Mouse (Mus musculus) midbrain, embryonic 15.5 days (tissue): ENCODE measurements at regions not wholly inside any gene's neighbourhood (a gene's known extent, or its start where the extent isn't known, plus 50 kb on each side); places are given as distances from the start of the nearest gene placed in this dataset.

ENCODE experiments used
- ATAC-seq: fragments of 200-750 bp; cut with Nextera tagmentation; replicated peaks from 2 replicates; pipeline ENCODE4 v1.8.0; 2017; ENCODE audit warnings: moderate TSS enrichment
- H3K27ac ChIP-seq: fragments of 300-500 bp; sonication (generic); 2 replicates; pipeline ENCODE4 v1.5.1; 2015; ENCODE audit warnings: mild to moderate bottlenecking, inconsistent platforms
- H3K27me3 ChIP-seq: fragments of 300-500 bp; sonication (generic); replicated peaks from 2 replicates; pipeline ENCODE4 v1.6.1; 2015; ENCODE audit warnings: inconsistent platforms
- H3K36me3 ChIP-seq: fragments of 300-500 bp; sonication (generic); replicated peaks from 2 replicates; pipeline ENCODE4 v1.6.1; 2015; ENCODE audit warnings: inconsistent platforms
- H3K4me1 ChIP-seq: fragments of 300-500 bp; sonication (generic); 2 replicates; pipeline ENCODE4 v1.6.1; 2015; ENCODE audit warnings: inconsistent platforms
- H3K4me2 ChIP-seq: fragments of 300-500 bp; sonication (generic); 2 replicates; pipeline ENCODE4 v1.6.1; 2015; ENCODE audit warnings: inconsistent platforms, mild to moderate bottlenecking, moderate library complexity
- H3K4me3 ChIP-seq: fragments of 300-500 bp; sonication (generic); 2 replicates; pipeline ENCODE4 v1.5.1; 2015; ENCODE audit warnings: mild to moderate bottlenecking, inconsistent platforms
- H3K9ac ChIP-seq: fragments of 300-500 bp; sonication (generic); 2 replicates; pipeline ENCODE4 v1.6.1; 2015; ENCODE audit warnings: mild to moderate bottlenecking, inconsistent platforms
- H3K9me3 ChIP-seq: fragments of 300-500 bp; sonication (generic); 2 replicates; pipeline ENCODE4 v1.6.1; 2016; ENCODE audit warnings: inconsistent platforms
- WGBS: fragments of 180-500 bp; shearing (Covaris S2); methylation state at CpG from one replicate; pipeline ENCODE4 v1.1.7; 2015; ENCODE audit warnings: mixed read lengths; 5-methylcytosine and 5-hydroxymethylcytosine counted together

- H3K9me3 ChIP-seq: no peaks in the 10 kb centered on the region
- 91% methylated on average over 3 of the region's 3 CpGs for WGBS
- H3K36me3 ChIP-seq: no peaks in the 10 kb centered on the region
- no peak overlapping the region for H3K4me3 ChIP-seq
- H3K4me2 ChIP-seq: no peak overlapping the region
- H3K4me1 ChIP-seq: no peaks in the 10 kb centered on the region
- H3K9ac ChIP-seq: no peak overlapping the region
- ATAC-seq: no peak
- no peaks in the 10 kb centered on the region for H3K27me3 ChIP-seq
- no peak overlapping the region for H3K27ac ChIP-seq
Measured at GRCm38 (mm10) chr12:35667705-35668104, 132.9 kb upstream of the Ahr start.

GRCm38 (mm10) chr12:35667218-35667617 lies 132.4 kb upstream of the Ahr start:
- Histone ChIP-seq H3K27me3 (no peaks in the 10 kb centered on the region), H3K36me3 (no peaks in the 10 kb centered on the region), H3K4me1 (no peaks in the 10 kb centered on the region), H3K9ac (no peak overlapping the region), H3K4me3 (no peak overlapping the region), H3K9me3 (no peaks in the 10 kb centered on the region), H3K27ac (no peak overlapping the region), H3K4me2 (no peak overlapping the region)
- ATAC-seq: no peak

GRCm38 (mm10) chr12:35666062-35666461 lies 131.2 kb upstream of the Ahr start:
- H3K4me1 ChIP-seq: no peaks in the 10 kb centered on the region
- no peaks in the 10 kb centered on the region for H3K27me3 ChIP-seq
- H3K4me2 ChIP-seq: no peak overlapping the region
- 85% methylated on average over 2 of the region's 2 CpGs for WGBS
- ATAC-seq: no peak
- H3K27ac ChIP-seq: no peak overlapping the region
- no peaks in the 10 kb centered on the region for H3K9me3 ChIP-seq
- H3K4me3 ChIP-seq: no peak overlapping the region
- H3K36me3 ChIP-seq: no peaks in the 10 kb centered on the region
- no peak overlapping the region for H3K9ac ChIP-seq

GRCm38 (mm10) chr12:35663062-35663461 lies 128.2 kb upstream of the Ahr start:
- Histone ChIP-seq H3K9me3 (no peaks in the 10 kb centered on the region), H3K27ac (no peak overlapping the region), H3K4me2 (no peak overlapping the region), H3K4me3 (no peak overlapping the region), H3K36me3 (no peaks in the 10 kb centered on the region), H3K27me3 (no peaks in the 10 kb centered on the region), H3K9ac (no peak overlapping the region), H3K4me1 (no peaks in the 10 kb centered on the region)
- WGBS: 94% methylated on average over 1 of the region's 1 CpGs
- ATAC-seq: no peak

GRCm38 (mm10) chr12:35656563-35656962 lies 121.7 kb upstream of the Ahr start:
- Histone ChIP-seq H3K36me3 (no peaks in the 10 kb centered on the region), H3K4me3 (no peak overlapping the region), H3K27ac (no peak overlapping the region), H3K4me2 (no peak overlapping the region), H3K27me3 (no peaks in the 10 kb centered on the region), H3K4me1 (no peaks in the 10 kb centered on the region), H3K9ac (no peak overlapping the region), H3K9me3 (no peaks in the 10 kb centered on the region)
- 90% methylated on average over 3 of the region's 3 CpGs for WGBS
- no peak for ATAC-seq

GRCm38 (mm10) chr12:35649772-35650171 lies 114.9 kb upstream of the Ahr start:
- Histone ChIP-seq H3K9me3 (0 out of 2 replicates have a peak, but pooled peaks cover 3% of the 10 kb centered on the region), H3K4me3 (no peak overlapping the region), H3K27me3 (no peaks in the 10 kb centered on the region), H3K4me1 (no peaks in the 10 kb centered on the region), H3K27ac (no peak overlapping the region), H3K4me2 (no peak overlapping the region), H3K9ac (no peak overlapping the region), H3K36me3 (no peaks in the 10 kb centered on the region)
- no peak for ATAC-seq
- WGBS: 94% methylated on average over 3 of the region's 3 CpGs

- no peaks in the 10 kb centered on the region for H3K27me3 ChIP-seq
- no peak overlapping the region for H3K9ac ChIP-seq
- H3K9me3 ChIP-seq: 0 out of 2 replicates have a peak, but pooled peaks cover 3% of the 10 kb centered on the region
- no peak overlapping the region for H3K4me3 ChIP-seq
- H3K27ac ChIP-seq: no peak overlapping the region
- ATAC-seq: no peak
- H3K4me1 ChIP-seq: no peaks in the 10 kb centered on the region
- H3K4me2 ChIP-seq: no peak overlapping the region
- H3K36me3 ChIP-seq: no peaks in the 10 kb centered on the region
Measured at GRCm38 (mm10) chr12:35642473-35642872, 107.6 kb upstream of the Ahr start.

GRCm38 (mm10) chr12:35641741-35642140 lies 106.9 kb upstream of the Ahr start:
- Histone ChIP-seq H3K9ac (no peak overlapping the region), H3K4me3 (no peak overlapping the region), H3K9me3 (no peaks in the 10 kb centered on the region), H3K4me1 (no peaks in the 10 kb centered on the region), H3K36me3 (no peaks in the 10 kb centered on the region), H3K27ac (no peak overlapping the region), H3K27me3 (no peaks in the 10 kb centered on the region), H3K4me2 (no peak overlapping the region)
- WGBS: 40% methylated on average over 1 of the region's 1 CpGs
- no peak for ATAC-seq

- Histone ChIP-seq H3K27ac (no peak overlapping the region), H3K9ac (no peak overlapping the region), H3K36me3 (no peaks in the 10 kb centered on the region), H3K4me1 (no peaks in the 10 kb centered on the region), H3K27me3 (no peaks in the 10 kb centered on the region), H3K4me3 (no peak overlapping the region), H3K9me3 (no peaks in the 10 kb centered on the region), H3K4me2 (no peak overlapping the region)
- ATAC-seq: no peak
- 67% methylated on average over 3 of the region's 3 CpGs for WGBS
Measured at GRCm38 (mm10) chr12:35640911-35641345, 106.1 kb upstream of the Ahr start.

- no peak overlapping the region for H3K4me2 ChIP-seq
- WGBS: 80% methylated on average over 3 of the region's 3 CpGs
- no peak overlapping the region for H3K9ac ChIP-seq
- no peaks in the 10 kb centered on the region for H3K27me3 ChIP-seq
- H3K4me1 ChIP-seq: no peaks in the 10 kb centered on the region
- H3K9me3 ChIP-seq: no peaks in the 10 kb centered on the region
- no peak overlapping the region for H3K4me3 ChIP-seq
- no peaks in the 10 kb centered on the region for H3K36me3 ChIP-seq
- no peak for ATAC-seq
- no peak overlapping the region for H3K27ac ChIP-seq
Measured at GRCm38 (mm10) chr12:35623484-35623883, 88.6 kb upstream of the Ahr start.

GRCm38 (mm10) chr12:35614885-35615284 lies 80.0 kb upstream of the Ahr start:
- H3K4me3 ChIP-seq: no peak overlapping the region
- 87% methylated on average over 4 of the region's 4 CpGs for WGBS
- no peak for ATAC-seq
- H3K4me1 ChIP-seq: no peaks in the 10 kb centered on the region
- H3K36me3 ChIP-seq: no peaks in the 10 kb centered on the region
- no peaks in the 10 kb centered on the region for H3K9me3 ChIP-seq
- H3K4me2 ChIP-seq: no peak overlapping the region
- H3K27ac ChIP-seq: no peak overlapping the region
- no peaks in the 10 kb centered on the region for H3K27me3 ChIP-seq
- H3K9ac ChIP-seq: no peak overlapping the region

- Histone ChIP-seq H3K4me3 (no peak overlapping the region), H3K36me3 (no peaks in the 10 kb centered on the region), H3K9ac (no peak overlapping the region), H3K27ac (no peak overlapping the region), H3K27me3 (no peaks in the 10 kb centered on the region), H3K4me1 (no peaks in the 10 kb centered on the region), H3K9me3 (no peaks in the 10 kb centered on the region), H3K4me2 (no peak overlapping the region)
- no peak for ATAC-seq
- 87% methylated on average over 1 of the region's 1 CpGs for whole genome bisulfite sequencing
Measured at GRCm38 (mm10) chr12:35607652-35608051, 72.8 kb upstream of the Ahr start.

- no peaks in the 10 kb centered on the region for H3K36me3 ChIP-seq
- no peak for ATAC-seq
- 87% methylated on average over 1 of the region's 1 CpGs for WGBS
- H3K9me3 ChIP-seq: no peaks in the 10 kb centered on the region
- H3K27ac ChIP-seq: no peak overlapping the region
- no peaks in the 10 kb centered on the region for H3K27me3 ChIP-seq
- H3K4me1 ChIP-seq: no peaks in the 10 kb centered on the region
- H3K9ac ChIP-seq: no peak overlapping the region
- no peak overlapping the region for H3K4me2 ChIP-seq
- no peak overlapping the region for H3K4me3 ChIP-seq
Measured at GRCm38 (mm10) chr12:35603742-35604141, 68.9 kb upstream of the Ahr start.

- H3K27ac ChIP-seq: no peak overlapping the region
- H3K9ac ChIP-seq: no peak overlapping the region
- H3K36me3 ChIP-seq: no peaks in the 10 kb centered on the region
- H3K4me1 ChIP-seq: no peaks in the 10 kb centered on the region
- WGBS: 91% methylated on average over 3 of the region's 3 CpGs
- H3K9me3 ChIP-seq: no peaks in the 10 kb centered on the region
- H3K4me2 ChIP-seq: no peak overlapping the region
- H3K4me3 ChIP-seq: no peak overlapping the region
- no peak for ATAC-seq
- H3K27me3 ChIP-seq: no peaks in the 10 kb centered on the region
Measured at GRCm38 (mm10) chr12:35602589-35602988, 67.8 kb upstream of the Ahr start.
